Mouse (Mus musculus) heart, postnatal 0 days (tissue): ENCODE measurements at regions not wholly inside any gene's neighbourhood (a gene's known extent, or its start where the extent isn't known, plus 50 kb on each side); places are given as distances from the start of the nearest gene placed in this dataset.

Experiments
- CTCF ChIP-seq: IDR thresholded peaks from 2 replicates; pipeline ENCODE4 v1.5.1; 2016; ENCODE audit warnings: antibody characterized with exemption, control low read depth, low read depth
- EP300 ChIP-seq: IDR thresholded peaks from 2 replicates; pipeline ENCODE4 v1.6.1; 2016; ENCODE audit warnings: antibody characterized with exemption, low read depth

DNA sequence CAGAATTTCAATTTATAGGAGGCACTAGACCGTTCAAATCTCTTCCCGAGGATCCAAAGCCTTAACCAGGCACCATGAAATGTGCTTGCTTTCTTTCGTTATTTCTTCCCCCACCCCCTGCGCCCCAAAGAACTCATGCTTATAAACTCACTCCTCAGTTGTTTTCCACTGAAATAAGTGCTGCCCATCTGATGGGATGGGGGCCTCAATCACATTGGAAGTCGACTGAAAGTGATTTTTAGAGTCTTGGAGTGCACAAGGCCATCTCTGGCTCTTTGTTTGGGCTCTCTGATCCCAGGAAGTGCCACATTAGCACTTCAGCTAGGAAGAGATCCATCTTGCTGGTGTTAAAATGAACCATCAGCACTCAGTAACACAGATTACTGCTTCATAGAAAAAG lies 484.3 kb downstream of the Nedd1 start:
- no peak for TF ChIP-seq CTCF
- no peak for TF ChIP-seq EP300
